Mouse (Mus musculus) cerebellum, postnatal 14 days (tissue): ENCODE measurements around the gene Stat3.

Experiments
- DNase-seq, 2 experiments: peaks; one replicate each; pipeline ENCODE4 v3.0.0; 2021; ENCODE audit warnings: mixed read lengths in 2 of 2

Gene Stat3

GRCm38 (mm10) chr11:100963647-100964046 is 24.3 kb upstream of the Stat3 start:
- DNase-seq: no peak

GRCm38 (mm10) chr11:100962371-100962911 is 23.1 kb upstream of the Stat3 start:
- DNase-seq: no peak

- peak; percentile 74 to 81 for DNase-seq
Observed at GRCm38 (mm10) chr11:100960540-100960939, 21.2 kb upstream of the Stat3 start.

GRCm38 (mm10) chr11:100959826-100960225 is 20.5 kb upstream of the Stat3 start:
- DNase-seq: no peak

- DNase-seq: peak; percentile 75 to 79
Observed at GRCm38 (mm10) chr11:100959464-100959810, 20.1 kb upstream of the Stat3 start.

GRCm38 (mm10) chr11:100958613-100959463 is 19.5 kb upstream of the Stat3 start:
- peak in 1 of 2 experiments; percentile 21 for DNase-seq

GRCm38 (mm10) chr11:100957915-100958469 is 18.7 kb upstream of the Stat3 start:
- no peak for DNase-seq

- DNase-seq: peak; percentile 96 to 99
Observed at GRCm38 (mm10) chr11:100957244-100957643, 17.9 kb upstream of the Stat3 start.

- DNase-seq: no peak
Observed at GRCm38 (mm10) chr11:100949540-100949939, 10.2 kb upstream of the Stat3 start.

GRCm38 (mm10) chr11:100948317-100948716 is 9.0 kb upstream of the Stat3 start:
- DNase-seq: no peak

GRCm38 (mm10) chr11:100947548-100947947 is 8.2 kb upstream of the Stat3 start:
- no peak for DNase-seq

- DNase-seq: peak in 1 of 2 experiments; percentile 47
Observed at GRCm38 (mm10) chr11:100946862-100947261, 7.5 kb upstream of the Stat3 start.

GRCm38 (mm10) chr11:100942388-100942787 is 3.0 kb upstream of the Stat3 start:
- DNase-seq: no peak

GRCm38 (mm10) chr11:100938711-100939511 is 429 bp downstream of the Stat3 start:
- peak; percentile 45 to 51 for DNase-seq

GRCm38 (mm10) chr11:100938112-100938511 is 1.2 kb downstream of the Stat3 start:
- peak in 1 of 2 experiments; percentile 28 for DNase-seq

- DNase-seq: no peak
Observed at GRCm38 (mm10) chr11:100937295-100937694, 2.0 kb downstream of the Stat3 start.

GRCm38 (mm10) chr11:100935373-100936355 is 3.7 kb downstream of the Stat3 start:
- DNase-seq: peak; percentile 41 to 51

GRCm38 (mm10) chr11:100931254-100931921 is 8.0 kb downstream of the Stat3 start:
- DNase-seq: no peak

- DNase-seq: no peak
Observed at GRCm38 (mm10) chr11:100930611-100931010, 8.7 kb downstream of the Stat3 start.

- no peak for DNase-seq
Observed at GRCm38 (mm10) chr11:100927386-100927785, 12.0 kb downstream of the Stat3 start.

- no peak for DNase-seq
Observed at GRCm38 (mm10) chr11:100924386-100924919, 14.9 kb downstream of the Stat3 start.
